In the genomic region with DNA sequence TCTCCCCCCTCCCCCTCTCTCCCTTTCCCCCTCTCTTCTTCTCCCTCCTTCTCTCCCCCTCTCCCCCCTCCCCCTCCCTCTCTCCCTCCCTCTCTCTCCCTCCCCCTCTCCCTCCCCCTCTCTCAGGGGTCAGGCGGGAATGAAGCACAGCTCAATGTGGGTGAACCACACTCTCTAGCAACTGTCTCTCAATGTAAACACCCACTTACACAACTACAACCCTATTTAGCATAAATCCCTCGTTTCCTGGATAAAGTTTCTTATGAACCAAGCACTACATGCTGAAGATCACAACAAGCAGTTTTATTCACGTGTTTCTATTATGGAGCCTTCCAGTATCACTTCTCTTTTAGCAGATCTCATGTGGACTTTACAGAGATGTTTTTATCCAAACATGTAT, we compare ENCODE assay signal across 19 mouse cellular contexts.
DNase-seq lines count a peak whose midpoint lies in the region; ATAC-seq lines count a peak whose summit lies in the region.
"Had no signal": no experiment of that assay in that cellular context is flagged by ENCODE, and none has a peak within 500 bp of the region (broad histone marks: within the 10 kb centered on the region; RNA-seq: fewer than 3 reads in every experiment).

No protein-coding gene starts in this region.

- no peak for DNase-seq in frontal cortex, postnatal 10 days (ENCODE audit: low spot score in 2 of 2)
- DNase-seq in retina, embryonic 14.5 days (ENCODE audit: low spot score): peak; percentile 6
- no peak for DNase-seq in cerebellum, adult 9-11 months
- no peak for DNase-seq in kidney, postnatal 25 days
- DNase-seq: adrenal gland, adult 8-10 months; adrenal gland, postnatal 14 days; adrenal gland, postnatal 36 days; cerebellum, adult 11 months; cerebellum, adult 18-20 months; cerebellum, adult 8-10 months; cerebellum, postnatal 10 days; cerebellum, postnatal 25 days had no signal

- peak; percentile 62; the same call in 1 of the 2 replicates for ATAC-seq in frontal cortex, adult (ENCODE audit: low TSS enrichment)
- peak; percentile 53 for ATAC-seq in granulocyte monocyte progenitor cell, adult 5-6 weeks (replicated peaks; ENCODE audit: poor library complexity, severe bottlenecking)
- no peak for ATAC-seq in inflammation-experienced regulatory T-cells, adult 6 months
- ATAC-seq: activated CD4-positive, CD25-positive, alpha-beta regulatory T cell, adult 4 months; forebrain, embryonic 14.5 days; forebrain, embryonic 16.5 days; Patski had no signal
